Mouse (Mus musculus) adipocyte (in vitro differentiated cells): ENCODE measurements at regions not wholly inside any gene's neighbourhood (a gene's known extent, or its start where the extent isn't known, plus 50 kb on each side); places are given as distances from the start of the nearest gene placed in this dataset.

Experiments
- DNase-seq: peaks from one replicate; pipeline ENCODE4 v3.0.0-alpha.2; 2016; ENCODE audit warnings: low spot score

GRCm38 (mm10) chr11:38938124-38938883 is 1702.5 kb upstream of the Tenm2 start:
- peak; percentile 21 for DNase-seq
